Mouse (Mus musculus): ENCODE results near the gene Gm49380. TPM values are rescaled to one million over a fixed set of nuclear protein-coding genes. Genes with fewer than 3 reads are reported as not detected.

The Gm49380 gene
- total RNA-seq, 4 experiments from 2014 or later = 0.11 to 0.47 (median 0.30) TPM

DNA sequence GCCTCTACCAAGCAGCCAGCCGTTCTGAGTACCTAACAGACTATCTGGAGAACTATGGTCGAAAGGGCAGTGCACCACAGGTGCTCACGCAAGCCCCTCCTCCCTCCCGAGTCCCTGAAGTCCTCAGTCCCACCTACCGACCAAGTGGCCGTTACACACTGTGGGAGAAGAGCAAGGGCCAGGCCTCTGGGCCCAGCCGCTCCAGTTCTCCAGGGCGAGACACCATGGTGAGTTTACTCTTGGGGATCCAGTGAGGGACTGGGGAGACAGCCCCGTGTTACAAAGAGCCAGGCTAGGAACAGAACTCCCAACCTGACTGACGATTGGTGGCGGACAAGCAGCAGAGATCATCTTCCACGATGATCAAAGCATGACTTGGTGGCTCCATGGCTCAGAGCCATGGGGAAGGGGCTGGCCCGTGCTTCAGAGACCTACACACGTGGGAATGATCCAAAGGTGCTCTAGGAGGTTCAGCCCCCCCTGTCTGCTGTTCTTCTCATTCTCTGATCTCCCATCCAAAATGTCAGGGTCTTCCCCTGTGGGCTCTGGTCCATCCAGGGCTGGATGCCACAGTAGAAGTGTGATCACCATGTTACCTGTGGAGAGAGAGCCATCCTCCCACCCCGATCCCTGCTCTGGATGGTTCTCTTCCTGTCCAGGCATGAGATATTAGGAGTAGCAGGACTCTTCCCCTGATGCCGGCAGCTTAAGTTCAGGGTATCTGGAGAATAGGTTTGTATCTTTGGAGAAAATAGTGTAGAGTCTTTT, 37.1 kb downstream of the Gm49380 start:
- DNase-seq (ENCODE audit: low spot score) = no peak

DNA sequence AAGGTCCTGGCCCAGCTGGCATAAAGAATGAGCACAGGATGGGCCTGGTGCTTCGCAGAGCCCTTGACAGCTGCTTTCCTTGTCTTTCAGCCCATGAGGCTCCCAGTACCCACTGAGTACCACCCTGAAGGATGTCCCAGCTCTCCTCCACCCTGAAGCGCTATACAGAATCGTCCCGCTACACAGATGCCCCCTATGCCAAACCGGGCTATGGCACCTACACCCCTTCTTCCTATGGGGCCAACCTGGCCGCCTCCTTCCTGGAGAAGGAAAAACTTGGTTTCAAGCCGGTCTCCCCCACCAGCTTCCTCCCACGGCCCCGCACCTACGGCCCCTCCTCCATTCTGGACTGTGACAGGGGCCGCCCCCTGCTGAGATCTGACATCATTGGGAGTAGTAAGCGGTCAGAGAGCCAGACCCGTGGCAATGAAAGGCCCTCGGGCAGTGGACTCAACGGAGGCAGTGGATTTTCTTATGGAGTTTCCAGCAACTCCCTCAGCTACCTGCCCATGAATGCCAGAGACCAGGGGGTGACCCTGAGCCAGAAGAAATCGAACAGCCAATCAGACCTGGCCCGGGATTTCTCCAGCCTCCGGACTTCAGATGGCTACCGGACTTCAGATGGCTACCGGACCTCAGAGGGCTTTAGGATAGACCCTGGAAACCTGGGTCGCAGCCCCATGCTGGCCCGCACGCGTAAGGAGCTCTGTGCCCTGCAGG, 37.9 kb downstream of the Gm49380 start:
- no peak for DNase-seq (ENCODE audit: low spot score)

DNA sequence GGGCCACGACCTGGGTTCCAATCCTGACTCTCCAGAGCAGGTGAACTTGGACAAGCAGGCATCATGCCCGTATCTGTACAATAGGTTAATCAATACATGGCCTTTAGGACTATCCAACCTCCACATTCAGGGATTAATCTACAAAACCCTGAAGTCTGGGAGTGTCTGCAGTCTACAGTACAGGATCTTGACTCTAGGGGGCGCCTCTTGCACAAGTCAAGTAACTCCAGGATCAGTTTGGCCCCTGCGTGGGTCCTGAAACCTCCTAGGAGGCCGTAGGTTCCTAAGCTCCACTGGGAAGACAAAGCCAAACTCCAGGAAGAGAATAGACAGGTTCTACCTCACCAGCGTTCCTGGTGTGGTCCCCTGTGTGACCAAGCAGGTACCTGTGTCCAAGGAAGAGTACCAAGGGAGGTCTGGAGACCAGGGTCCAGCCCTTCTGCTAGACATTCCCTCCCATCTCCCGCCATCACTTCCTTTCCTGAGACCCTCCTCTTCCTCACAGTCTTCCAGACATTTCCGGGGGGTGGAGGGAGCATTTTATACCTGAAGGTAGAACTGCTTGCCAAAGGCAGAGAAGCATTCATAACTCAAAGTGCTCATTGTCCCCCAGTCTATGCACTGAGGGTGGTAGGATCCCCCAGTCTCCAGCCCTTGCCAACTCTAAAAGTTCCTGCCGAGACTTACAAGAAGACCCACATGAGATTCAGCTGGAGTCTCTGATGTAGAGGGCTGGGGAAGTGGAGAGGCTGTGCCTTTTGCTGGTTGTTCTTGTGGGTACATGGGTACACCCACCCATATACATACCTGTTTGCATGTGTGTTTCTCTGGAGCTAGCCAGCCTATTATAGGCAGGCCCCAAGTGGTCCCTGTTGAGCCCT, 38.7 kb downstream of the Gm49380 start:
- no peak for DNase-seq (ENCODE audit: low spot score)

DNA sequence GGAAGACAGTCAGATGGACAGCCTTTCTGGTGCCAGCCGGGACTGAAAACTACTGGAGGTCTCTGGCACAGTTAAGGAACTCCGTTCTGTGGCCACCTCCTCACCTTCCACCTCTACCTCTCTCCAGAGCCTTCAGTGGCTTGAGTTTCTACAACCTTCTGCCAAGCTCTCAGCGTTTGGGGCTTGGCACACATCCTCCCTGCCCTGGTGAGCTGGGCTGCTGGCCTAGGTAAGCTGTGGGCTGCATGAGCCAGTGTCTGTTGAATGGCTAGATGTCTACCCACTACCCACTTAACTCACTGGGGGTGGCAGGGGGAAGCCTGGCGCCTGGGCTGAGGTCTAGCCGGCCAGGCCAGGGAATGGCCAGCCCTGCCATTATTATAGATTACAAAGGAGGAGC, 40.2 kb downstream of the Gm49380 start:
- no peak for DNase-seq (ENCODE audit: low spot score)

DNA sequence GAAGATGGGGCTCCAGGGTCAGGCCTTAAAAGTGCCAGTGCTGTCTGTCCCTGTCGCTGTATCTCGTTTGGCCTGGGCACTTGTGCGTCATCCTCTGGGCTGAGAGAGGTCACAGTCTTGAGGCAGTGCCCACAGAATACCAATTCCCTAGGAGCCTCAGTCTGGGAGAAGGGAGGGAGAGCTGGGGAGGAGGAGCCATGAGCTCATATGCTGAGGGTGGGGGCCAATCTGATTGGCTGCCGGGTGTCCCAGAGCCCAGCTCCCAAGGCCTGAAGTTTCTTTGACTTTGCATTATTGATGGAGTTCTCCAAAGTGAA, 40.7 kb downstream of the Gm49380 start:
- peak; percentile 66 for DNase-seq (ENCODE audit: low spot score)

DNA sequence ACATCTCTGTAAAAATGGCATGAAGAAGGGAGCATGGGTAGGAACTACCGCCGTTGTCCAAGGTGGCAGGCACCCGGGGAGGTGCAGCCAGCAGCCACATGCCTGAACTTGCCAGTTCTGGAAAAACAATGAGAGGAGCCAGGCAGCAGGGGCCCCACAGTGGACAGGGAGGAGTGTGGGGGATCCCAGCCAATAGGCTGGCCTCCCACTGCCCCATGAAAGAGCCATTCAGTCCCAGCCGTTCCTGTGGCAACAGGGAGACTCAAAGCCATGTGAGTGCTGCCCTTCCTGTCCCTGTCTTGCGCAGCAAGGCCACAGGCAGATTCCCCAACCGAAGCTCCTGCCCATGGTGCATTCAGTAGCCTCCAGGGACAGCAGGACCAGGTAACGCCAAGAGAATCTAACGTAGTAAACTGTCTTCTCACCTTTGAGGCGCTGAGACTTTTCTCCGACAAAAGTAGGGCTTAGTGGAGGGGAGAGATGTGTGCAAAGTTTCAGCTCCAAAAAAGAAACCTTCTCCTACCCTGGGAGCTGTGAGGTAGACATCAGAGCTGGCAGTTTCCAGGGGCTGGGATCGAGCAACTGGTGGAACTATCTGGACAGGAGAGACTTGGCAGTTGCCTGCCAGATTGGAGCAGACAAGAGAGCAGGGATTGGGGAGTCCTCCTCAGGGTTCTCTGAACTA, 41.2 kb downstream of the Gm49380 start:
- no peak for DNase-seq (ENCODE audit: low spot score)

DNA sequence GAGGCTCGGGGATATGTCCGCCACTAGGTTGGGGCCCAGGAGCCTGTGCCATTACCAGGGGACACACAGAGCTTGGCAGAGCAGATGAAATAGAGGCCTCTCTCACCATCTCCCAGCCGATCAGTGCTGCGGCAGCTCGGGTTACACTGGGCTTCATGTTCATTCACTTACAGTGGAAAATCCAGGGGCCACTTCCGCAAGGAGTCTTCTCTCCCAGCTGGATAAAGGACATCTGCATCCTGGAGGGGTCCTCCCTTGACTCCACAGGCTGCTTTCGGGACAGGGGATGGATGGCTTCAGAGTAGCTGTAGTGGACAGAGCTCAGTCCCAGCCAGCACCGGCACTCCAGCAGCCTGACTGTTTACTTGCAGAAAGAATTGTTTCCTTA, 42.5 kb downstream of the Gm49380 start:
- DNase-seq (ENCODE audit: low spot score) = no peak

DNA sequence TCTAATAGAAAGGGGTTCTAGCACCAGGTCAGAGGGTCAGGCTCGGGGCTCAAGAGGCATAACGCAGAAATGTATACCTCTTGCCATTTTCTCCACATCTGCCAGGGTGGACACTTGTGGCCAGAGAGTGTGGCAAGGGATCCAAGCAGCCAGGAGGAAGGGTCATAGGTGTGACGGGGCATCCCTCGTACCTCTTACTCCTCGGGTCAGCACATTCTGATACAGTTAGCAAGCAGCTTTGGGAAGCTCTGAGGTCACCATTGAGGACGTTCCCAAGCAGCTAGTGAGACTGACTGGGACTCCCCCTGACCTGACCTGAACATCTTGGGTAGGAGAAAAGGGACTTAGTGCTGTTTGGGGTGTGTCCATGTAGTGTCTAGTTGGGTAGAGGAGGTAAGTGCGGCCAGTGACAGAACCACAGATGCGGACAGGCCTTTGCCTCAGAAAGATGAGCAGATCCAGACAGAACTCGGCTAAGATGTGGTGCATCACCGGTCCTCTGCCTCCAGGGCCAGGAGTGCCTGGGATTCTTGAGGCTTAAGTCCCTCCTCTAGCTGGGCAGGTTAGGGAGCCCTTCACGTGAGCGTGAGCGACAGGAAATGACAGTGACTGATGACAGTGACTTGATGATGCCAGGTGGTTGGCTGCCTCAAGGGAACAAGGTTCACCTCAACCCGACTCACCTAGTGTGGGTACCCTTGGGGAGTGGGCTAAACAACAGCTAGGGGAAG, 43.0 kb downstream of the Gm49380 start:
- no peak for DNase-seq (ENCODE audit: low spot score)

DNA sequence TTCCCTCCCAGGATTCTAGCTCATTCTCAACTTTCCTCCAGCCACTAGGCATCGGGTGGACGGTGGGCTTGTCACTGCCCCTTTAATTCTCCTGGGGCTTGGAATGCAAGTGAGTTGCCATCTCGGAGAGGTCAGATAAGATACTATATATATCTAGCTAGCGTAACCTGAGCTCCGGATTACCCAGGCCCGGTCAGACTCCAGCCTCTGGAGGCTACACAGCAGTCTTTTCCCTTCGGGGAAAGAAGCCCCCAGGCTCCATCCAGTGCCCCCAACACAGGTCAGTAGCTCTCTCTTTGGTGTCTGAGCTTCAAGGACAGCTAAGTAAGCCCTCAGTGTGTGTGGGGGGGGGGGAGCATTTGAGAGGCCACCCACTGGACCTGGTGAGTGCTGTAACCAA, 44.0 kb downstream of the Gm49380 start:
- DNase-seq (ENCODE audit: low spot score) = no peak

DNA sequence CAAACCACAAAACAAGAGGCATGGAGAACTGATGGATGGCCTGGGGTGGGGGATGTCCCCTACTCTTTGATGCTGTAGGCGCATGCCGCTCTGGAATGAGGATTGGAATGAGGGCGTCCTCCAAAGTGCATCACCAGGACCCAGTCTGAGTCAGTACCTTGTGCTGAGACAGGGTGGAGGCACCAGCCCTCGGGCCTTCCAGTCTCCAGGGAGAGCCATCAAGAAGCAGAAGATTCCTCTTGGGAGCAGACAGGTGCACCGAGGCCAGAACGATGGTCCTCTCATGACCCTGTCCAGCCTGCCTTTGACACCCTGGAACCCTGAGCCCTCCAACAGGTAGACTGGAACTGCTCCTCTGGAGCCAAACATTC, 45.4 kb downstream of the Gm49380 start:
- no peak for DNase-seq (ENCODE audit: low spot score)

DNA sequence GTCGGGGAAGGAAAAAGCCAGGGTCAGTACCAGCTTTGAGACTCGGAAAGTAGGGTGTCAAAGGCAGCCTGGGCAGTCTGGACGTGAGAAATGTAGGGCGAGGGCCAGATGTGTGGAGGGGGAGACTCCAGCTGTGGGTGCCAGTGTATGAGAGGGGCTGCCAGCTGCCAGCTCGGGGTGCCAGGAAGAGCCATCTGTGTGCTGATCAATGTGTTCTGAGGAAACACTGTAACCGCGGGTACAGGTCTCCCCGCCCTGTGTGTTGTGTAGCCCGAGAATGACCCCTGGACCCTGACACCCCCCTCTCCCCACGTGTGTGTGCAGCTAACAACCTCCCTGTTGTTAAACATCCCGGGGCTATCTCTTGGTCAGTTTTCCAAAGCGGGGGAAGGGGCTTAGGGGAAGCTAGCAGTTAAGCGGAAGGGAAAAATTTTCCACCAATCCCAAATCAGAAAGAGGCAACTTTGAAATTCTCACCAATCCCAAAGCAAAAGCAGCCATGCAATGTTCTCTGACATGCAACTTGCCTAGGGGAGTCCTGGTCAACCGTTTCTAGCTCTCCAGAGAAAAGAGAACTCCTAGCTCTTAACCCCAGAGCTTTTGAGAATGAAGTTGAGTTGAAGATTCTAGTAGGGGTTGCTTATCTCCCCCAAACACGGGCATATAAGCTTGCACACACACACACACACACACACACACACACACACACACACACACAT, 45.9 kb downstream of the Gm49380 start:
- no peak for DNase-seq (ENCODE audit: low spot score)

DNA sequence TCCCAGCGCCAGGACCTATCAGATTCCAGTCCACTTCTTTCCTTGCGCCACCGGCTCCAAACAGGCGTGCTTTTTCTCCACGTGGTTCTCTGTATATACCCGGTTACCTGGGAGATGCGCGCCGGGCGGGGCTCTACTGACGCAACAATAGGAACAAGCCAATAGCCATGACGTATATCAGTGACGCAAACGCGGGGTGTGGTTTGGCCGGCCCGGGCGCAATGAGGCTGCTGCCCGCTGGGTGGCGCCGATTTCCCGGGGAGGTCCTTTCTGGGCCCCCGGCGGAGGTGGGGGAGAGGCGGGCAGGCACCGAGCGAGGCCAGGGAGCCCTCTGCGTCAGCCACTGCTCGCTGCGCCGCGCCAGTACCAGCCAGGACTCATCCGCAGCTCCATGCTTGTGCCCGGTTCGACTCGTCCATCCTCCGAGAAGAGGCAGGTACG, 46.5 kb downstream of the Gm49380 start, which contains the start of gene Usp2:
Usp2 (plus strand) TSS at position 237 of the 441 bp plus-strand sequence.
- DNase-seq (ENCODE audit: low spot score) = peak; percentile 99

DNA sequence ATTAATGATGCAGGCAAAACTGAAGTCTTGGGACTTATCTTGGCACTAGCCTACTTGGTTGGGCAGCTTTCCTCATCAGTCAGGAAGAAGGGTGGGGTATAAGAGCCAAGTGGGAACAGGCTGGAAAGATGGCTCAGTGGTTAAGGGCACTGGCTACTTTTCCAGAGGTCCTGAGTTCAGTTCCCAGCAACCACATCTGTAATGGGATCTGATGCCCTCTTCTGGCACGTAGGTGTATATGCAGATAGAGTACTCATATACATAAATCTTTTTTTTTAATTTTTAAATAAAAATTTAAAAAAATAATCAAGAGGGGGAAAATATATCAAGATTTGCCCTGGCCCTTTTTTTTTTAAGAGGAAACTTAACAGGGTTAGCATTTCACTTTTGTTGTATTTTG, 48.1 kb downstream of the Gm49380 start:
- DNase-seq (ENCODE audit: low spot score) = no peak

DNA sequence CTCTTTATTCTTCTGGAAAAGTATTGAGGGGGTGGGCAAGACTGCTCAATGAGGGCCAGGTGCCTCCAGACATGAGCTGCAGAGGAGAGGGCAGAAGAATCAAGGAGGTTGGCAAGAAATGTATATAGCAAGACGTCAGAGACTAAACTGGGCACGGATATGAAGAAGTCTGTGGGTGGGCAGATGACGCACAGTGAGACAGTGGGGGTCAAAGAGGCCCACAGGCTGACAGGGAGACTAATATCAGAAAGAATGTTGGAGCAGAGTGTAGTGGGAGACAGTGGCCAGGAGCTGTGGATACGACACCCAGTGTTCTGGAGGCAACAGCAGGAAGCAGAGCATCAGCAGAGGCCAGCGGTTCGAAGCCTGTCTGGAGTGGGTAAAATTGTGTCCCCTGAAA, 54.7 kb downstream of the Gm49380 start:
- DNase-seq (ENCODE audit: low spot score) = no peak

DNA sequence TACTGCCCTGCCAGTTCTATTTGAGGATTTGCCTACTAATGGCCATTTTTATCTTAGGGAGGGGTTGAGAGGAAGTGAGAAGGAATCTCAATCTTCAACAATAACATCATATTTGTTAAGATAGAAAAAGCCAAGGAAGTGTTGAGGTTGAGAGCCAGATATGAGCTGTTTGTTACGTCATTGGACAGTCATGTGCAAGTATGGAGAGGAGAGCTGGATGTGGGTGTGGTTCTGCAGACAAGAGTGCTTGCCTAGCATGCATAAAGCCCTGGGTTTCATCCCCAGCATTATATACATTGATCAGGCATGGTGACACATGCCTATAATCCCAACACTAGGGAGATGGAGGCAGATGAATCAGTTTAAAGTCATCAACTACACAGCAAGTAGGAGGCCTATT, 59.4 kb downstream of the Gm49380 start:
- no peak for DNase-seq (ENCODE audit: low spot score)

DNA sequence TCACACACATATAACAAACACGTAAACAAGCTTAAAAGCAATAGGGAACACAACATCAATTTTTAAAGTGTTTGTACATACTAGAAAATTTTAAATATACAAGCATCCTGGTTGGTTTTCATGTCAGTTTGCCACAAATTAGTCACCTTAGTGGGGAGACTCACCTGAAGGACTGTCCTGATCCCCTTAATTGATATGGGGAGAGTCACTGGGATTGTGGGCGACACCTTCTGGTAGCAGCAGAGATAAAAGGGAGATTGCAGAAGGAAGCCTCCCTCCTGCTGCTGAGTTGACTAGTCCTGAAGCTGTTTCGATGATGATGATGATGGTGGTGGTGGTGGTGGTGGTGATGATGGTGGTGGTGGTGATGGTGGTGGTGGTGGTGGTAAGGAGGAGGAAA, 60.4 kb downstream of the Gm49380 start:
- no peak for DNase-seq (ENCODE audit: low spot score)

DNA sequence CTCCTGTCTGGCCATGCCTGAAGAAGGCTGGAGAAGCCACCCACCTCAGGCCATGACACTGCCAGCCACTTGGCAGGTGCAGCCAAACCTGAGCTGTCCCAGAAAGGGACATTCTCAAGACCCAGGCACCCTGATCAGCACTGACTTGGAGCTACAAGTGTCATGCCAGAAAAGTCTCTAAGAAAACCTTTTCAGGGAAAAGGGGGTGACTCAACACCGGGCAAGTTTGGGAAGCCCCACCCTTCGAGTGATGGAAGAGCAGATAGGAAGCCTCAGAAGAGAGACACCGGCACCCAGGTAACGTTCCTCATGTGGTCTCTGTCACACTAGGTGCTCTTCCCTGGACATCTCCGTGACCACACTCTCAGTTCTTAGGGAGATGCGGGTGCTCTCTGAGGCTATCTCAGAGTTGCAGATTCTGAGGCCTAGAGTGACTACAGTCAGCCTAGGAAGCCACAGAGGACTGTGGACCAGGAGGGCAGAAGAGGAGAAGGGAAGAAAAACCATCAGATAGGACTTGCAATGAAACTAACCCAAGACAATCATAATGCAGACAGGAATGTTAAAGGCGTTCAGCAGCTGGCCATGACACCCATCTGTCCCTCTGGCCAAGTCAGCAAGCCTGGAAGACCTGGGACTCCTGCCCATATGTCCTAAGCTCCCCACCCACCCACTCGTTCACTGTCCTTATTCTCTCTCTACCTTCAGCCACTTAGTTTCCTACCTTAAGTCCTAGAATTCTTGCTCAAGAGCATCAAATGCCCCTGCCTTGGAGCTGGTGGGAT, 63.7 kb downstream of the Gm49380 start:
- no peak for DNase-seq (ENCODE audit: low spot score)

DNA sequence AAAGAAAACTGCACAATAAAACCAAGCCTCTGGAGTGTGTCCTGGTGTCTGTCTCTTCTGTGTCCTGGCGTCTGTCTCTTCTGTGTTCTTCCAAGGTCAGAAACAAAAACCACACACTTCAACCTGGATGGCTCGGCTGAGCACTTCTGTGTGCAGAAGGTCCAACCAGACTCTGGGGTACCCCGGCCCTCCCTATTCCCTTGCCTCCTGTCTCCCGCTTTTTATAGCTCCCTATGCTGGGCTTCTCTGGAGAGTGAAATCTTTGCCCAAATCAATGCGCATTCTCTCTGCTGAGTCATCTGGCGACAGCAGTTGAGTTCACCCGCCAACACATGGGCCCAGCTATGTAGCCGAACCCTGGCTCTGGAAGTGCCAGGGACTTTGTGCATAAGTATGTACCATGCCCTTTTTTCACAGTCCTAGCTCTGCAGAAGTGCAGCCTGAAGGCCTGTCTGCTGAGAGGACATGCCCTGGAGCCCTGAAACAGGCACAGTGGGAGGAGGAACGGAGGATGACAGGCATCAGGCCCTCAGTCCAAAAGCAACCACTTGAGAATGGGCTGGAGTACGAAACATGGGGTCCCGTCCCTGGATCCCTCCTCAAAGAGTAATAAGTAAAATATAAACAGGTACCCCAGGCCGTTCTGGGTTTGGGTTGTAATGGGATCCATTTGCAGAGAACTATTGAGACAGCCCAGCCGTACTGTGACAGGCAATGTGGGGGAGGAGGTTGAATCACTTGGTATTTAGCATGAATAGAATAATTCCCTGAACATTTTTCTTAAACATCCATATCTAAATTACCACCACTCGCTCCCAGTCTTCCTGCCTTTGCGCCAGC, 64.5 kb downstream of the Gm49380 start:
- no peak for DNase-seq (ENCODE audit: low spot score)
